Mouse (Mus musculus): Measurements from ENCODE around the gene Rnase9.

DNA sequence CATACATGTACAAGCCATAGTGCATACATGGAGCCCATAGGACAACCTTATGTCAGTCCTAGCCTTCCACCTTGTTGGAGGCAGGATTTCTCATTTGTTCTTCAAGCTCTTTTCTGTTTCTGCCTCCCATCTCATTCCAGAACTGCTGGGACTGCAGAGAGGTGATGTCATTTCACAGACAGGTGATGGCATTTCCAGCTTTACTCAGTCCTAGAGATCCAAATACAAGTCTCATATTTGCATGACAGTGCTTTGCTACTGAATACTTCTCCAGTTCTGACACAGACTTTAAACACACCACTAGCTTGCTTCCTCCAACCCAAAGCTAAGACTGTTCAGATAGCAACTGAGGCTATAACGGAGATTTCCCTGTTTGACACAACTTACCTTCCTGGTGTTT is 37.5 kb upstream of the Rnase9 start:
- TF ChIP-seq CTCF (IDR thresholded peaks at IDR 0.05; ENCODE audit: low read depth), result no peak
- TF ChIP-seq EP300 (IDR thresholded peaks at IDR 0.05; ENCODE audit: low read depth), result no peak

Measured in liver, postnatal 0 days (tissue).